Mouse (Mus musculus) intestine, embryonic 16.5 days (tissue): ENCODE measurements around the gene Chst15. TPM values are rescaled to one million over a fixed set of nuclear protein-coding genes. Genes with fewer than 3 reads are reported as not detected.
A peak's percentile ranks its signal among the peaks of the same experiment; 100 is the strongest.

Source experiments
- ATAC-seq: fragments of 200-750 bp; cut with Nextera tagmentation; 2 replicates; pipeline ENCODE4 v1.8.0; 2017; ENCODE audit warnings: moderate TSS enrichment, moderate library complexity
- H3K27ac ChIP-seq: fragments of 300-500 bp; sonication (generic); 2 replicates; pipeline ENCODE4 v1.5.1; 2014; ENCODE audit warnings: mild to moderate bottlenecking, low read length
- H3K27me3 ChIP-seq: fragments of 300-500 bp; sonication (generic); replicated peaks from 2 replicates; pipeline ENCODE4 v1.6.1; 2014; ENCODE audit warnings: low read length, control low read depth, mixed read lengths; ENCODE audit not compliant: control insufficient read depth, insufficient read depth
- H3K36me3 ChIP-seq: fragments of 300-500 bp; sonication (generic); 2 replicates; pipeline ENCODE4 v1.6.1; 2014; ENCODE audit warnings: low read length, control low read depth; ENCODE audit not compliant: control insufficient read depth, insufficient read depth
- H3K4me1 ChIP-seq: fragments of 300-500 bp; sonication (generic); 2 replicates; pipeline ENCODE4 v1.6.1; 2014; ENCODE audit warnings: low read length, control low read depth, mixed read lengths; ENCODE audit not compliant: control insufficient read depth, insufficient read depth
- H3K4me2 ChIP-seq: fragments of 300-500 bp; sonication (generic); 2 replicates; pipeline ENCODE4 v1.6.1; 2014; ENCODE audit warnings: low read depth, low read length, control low read depth
- H3K4me3 ChIP-seq: fragments of 300-500 bp; sonication (generic); 2 replicates; pipeline ENCODE4 v1.5.1; 2014; ENCODE audit warnings: mild to moderate bottlenecking, low read length
- H3K9ac ChIP-seq: fragments of 300-500 bp; sonication (generic); 2 replicates; pipeline ENCODE4 v1.6.1; 2014; ENCODE audit warnings: low read depth, low read length
- H3K9me3 ChIP-seq: fragments of 300-500 bp; sonication (generic); 2 replicates; pipeline ENCODE4 v1.6.1; 2016; ENCODE audit warnings: low read length, control low read depth; ENCODE audit not compliant: control insufficient read depth
- WGBS: fragments of 180-500 bp; shearing (Covaris S2); extraction: QIAGEN DNeasy Blood & Tissue Kit; methylation state at CpG from one replicate; pipeline ENCODE4 v1.1.7; 2014; 5-methylcytosine and 5-hydroxymethylcytosine counted together
- polyA plus RNA-seq: library from polyadenylated mRNA; unstranded; fragments of >200 nt; fragmentation: Nextera tagmentation; extraction: Ambion mirVana; gene quantifications from 2 replicates; pipeline ENCODE4 v1.2.1, GENCODE M21; 2015

Chst15 gene
- polyA plus RNA-seq, 1 experiment from 2014 or later = 21.1 TPM

DNA sequence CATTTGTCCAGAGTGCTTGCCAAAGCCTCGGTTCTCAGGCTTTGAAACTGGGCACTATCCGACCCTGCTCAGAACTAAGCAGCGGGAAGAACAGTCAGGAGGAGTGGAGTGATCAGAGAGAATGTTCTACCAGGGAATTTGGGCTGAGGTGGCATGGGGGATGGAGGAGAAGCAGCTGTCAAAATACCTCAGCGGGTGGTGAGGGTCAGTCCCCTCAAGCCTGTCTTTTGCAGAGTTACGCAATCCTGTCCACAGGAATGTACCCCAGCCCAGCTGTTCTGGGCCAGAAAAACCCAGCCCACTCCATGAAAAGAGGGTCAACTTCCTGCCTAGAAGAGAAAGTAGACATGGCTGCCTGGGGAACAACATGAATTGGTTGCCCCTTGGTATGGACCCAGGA is 56.4 kb downstream of the Chst15 start:
- Histone ChIP-seq H3K4me2 (no peak overlapping the region), H3K27ac (no peak overlapping the region), H3K27me3 (no peaks in the 10 kb centered on the region), H3K9me3 (no peaks in the 10 kb centered on the region), H3K9ac (no peak overlapping the region), H3K36me3 (0 out of 2 replicates have a peak, but pooled peaks cover 3% of the 10 kb centered on the region), H3K4me3 (no peak overlapping the region), H3K4me1 (peaks cover 8% of the 10 kb centered on the region)
- WGBS = 72% methylated on average over 5 of the region's 5 CpGs
- ATAC-seq = no peak

DNA sequence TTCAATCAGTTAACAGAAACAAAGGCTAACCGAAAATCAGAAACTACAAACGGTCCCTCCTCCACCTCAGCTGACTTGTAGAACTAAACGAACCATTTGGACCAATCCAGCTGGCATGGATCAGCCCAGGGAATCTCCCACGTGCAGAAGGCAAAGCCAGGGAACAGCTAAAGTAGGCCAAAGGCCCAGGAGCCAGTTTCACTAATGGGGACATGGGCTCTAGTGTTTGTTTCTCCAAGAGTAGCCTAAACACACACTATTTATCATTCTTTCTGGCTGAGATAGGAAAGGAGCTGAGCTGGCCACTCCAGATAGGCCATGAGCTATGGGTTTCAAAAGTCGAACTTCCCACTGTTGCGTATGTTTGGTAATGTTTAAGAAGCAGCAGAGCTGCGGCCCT is 58.2 kb downstream of the Chst15 start:
- H3K27ac ChIP-seq = peak overlapping the region; percentile 68
- peak; percentile 78 for ATAC-seq
- no peak overlapping the region for H3K9ac ChIP-seq
- 0 out of 2 replicates have a peak, but pooled peaks cover 3% of the 10 kb centered on the region for H3K36me3 ChIP-seq
- H3K4me3 ChIP-seq = no peak overlapping the region
- H3K27me3 ChIP-seq = no peaks in the 10 kb centered on the region
- H3K9me3 ChIP-seq = no peaks in the 10 kb centered on the region
- no peak overlapping the region for H3K4me2 ChIP-seq
- WGBS = 29% methylated on average over 7 of the region's 7 CpGs
- peaks cover 8% of the 10 kb centered on the region for H3K4me1 ChIP-seq

DNA sequence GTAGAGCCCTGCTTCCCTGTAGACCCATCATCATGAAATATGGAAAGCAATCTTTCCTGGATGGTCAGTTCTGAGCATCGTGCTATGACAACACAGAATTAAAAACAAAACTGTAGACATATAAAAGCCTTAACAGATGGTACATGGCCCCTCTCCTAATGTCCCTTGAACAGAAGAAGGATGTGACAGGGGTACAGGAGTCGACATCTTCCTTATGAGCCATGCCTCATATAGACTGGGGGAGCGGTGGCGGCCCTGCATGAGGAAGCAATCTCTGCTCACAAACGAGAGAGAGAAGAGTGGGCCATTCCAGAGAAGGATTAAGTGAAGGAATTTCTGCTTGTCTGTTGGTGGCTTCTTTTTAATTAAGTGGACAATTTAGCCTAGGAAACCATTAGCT is 58.8 kb downstream of the Chst15 start:
- H3K4me3 ChIP-seq = no peak overlapping the region
- 59% methylated on average over 5 of the region's 5 CpGs for WGBS

GRCm38 (mm10) chr7:132253513-132253912 is 63.5 kb downstream of the Chst15 start:
- H3K9me3 ChIP-seq = no peaks in the 10 kb centered on the region
- H3K4me3 ChIP-seq = no peak overlapping the region
- H3K27ac ChIP-seq = no peak overlapping the region
- 80% methylated on average over 5 of the region's 5 CpGs for WGBS
- H3K4me1 ChIP-seq = peaks cover 5% of the 10 kb centered on the region; the same call in 1 of the 2 replicates
- H3K9ac ChIP-seq = no peak overlapping the region
- ATAC-seq = no peak
- H3K27me3 ChIP-seq = no peaks in the 10 kb centered on the region
- H3K36me3 ChIP-seq = 0 out of 2 replicates have a peak, but pooled peaks cover 3% of the 10 kb centered on the region
- no peak overlapping the region for H3K4me2 ChIP-seq

More for the DNA sequence above, 58.8 kb downstream of the Chst15 start:
- Histone ChIP-seq H3K9me3 (no peaks in the 10 kb centered on the region), H3K4me2 (no peak overlapping the region), H3K36me3 (0 out of 2 replicates have a peak, but pooled peaks cover 3% of the 10 kb centered on the region), H3K9ac (no peak overlapping the region), H3K4me1 (peaks cover 8% of the 10 kb centered on the region), H3K27me3 (no peaks in the 10 kb centered on the region), H3K27ac (peak overlapping the region; percentile 68)
- no peak for ATAC-seq

- ATAC-seq = no peak
- Histone ChIP-seq H3K4me3 (no peak overlapping the region), H3K27me3 (no peaks in the 10 kb centered on the region), H3K9ac (no peak overlapping the region), H3K9me3 (no peaks in the 10 kb centered on the region), H3K36me3 (0 out of 2 replicates have a peak, but pooled peaks cover 3% of the 10 kb centered on the region), H3K4me1 (peaks cover 9% of the 10 kb centered on the region; the same call in 1 of the 2 replicates), H3K4me2 (no peak overlapping the region), H3K27ac (no peak overlapping the region)
- 96% methylated on average over 4 of the region's 4 CpGs for WGBS
Observed at GRCm38 (mm10) chr7:132253078-132253477, 64.0 kb downstream of the Chst15 start.

GRCm38 (mm10) chr7:132249563-132250119 is 67.4 kb downstream of the Chst15 start:
- Histone ChIP-seq H3K27me3 (no peaks in the 10 kb centered on the region), H3K36me3 (no peaks in the 10 kb centered on the region; the same call in none of the 2 replicates), H3K9me3 (no peaks in the 10 kb centered on the region), H3K4me1 (peaks cover 9% of the 10 kb centered on the region; the same call in 1 of the 2 replicates), H3K4me3 (no peak overlapping the region), H3K9ac (no peak overlapping the region), H3K27ac (no peak overlapping the region), H3K4me2 (no peak overlapping the region)
- 58% methylated on average over 10 of the region's 10 CpGs for WGBS
- ATAC-seq = no peak

DNA sequence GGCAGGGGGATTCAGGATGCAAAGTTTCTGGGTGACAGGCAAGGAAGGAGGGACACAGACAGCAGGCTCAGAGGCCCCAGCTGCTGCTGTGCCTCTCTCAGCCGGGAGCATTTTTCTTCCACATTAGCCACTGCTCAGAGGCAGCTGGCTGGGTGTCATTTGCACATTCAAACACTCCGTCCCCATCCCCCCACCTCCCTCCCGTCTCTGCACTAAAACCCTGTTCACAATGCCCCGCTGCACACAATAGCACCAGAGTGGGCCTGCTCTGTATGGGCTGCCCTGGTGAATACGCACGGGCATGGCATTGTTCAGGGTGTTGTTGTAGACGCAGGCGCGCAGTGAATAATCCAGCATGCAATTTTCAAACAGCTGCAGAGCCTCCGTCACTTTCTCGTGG is 69.5 kb downstream of the Chst15 start:
- Histone ChIP-seq H3K27ac (peak overlapping the region; percentile 24; the same call in 1 of the 2 replicates), H3K4me1 (peaks cover 9% of the 10 kb centered on the region; the same call in 1 of the 2 replicates)
- WGBS = 43% methylated on average over 11 of the region's 11 CpGs

GRCm38 (mm10) chr7:132247091-132247490 is 69.9 kb downstream of the Chst15 start:
- Histone ChIP-seq H3K27ac (peak overlapping the region; percentile 24; the same call in 1 of the 2 replicates), H3K4me1 (peaks cover 9% of the 10 kb centered on the region; the same call in 1 of the 2 replicates), H3K9ac (0 out of 2 replicates have a peak overlapping the region, but pooled peaks have one; percentile 21), H3K4me2 (no peak overlapping the region), H3K36me3 (peaks cover 3% of the 10 kb centered on the region), H3K9me3 (no peaks in the 10 kb centered on the region), H3K27me3 (no peaks in the 10 kb centered on the region), H3K4me3 (no peak overlapping the region)
- WGBS = 83% methylated on average over 5 of the region's 5 CpGs
- ATAC-seq = no peak

More for the DNA sequence above, 69.5 kb downstream of the Chst15 start:
- ATAC-seq = 0 out of 2 replicates have a peak, but pooled peaks have one; percentile 16
- Histone ChIP-seq H3K36me3 (no peaks in the 10 kb centered on the region; the same call in none of the 2 replicates), H3K4me2 (no peak overlapping the region), H3K9ac (0 out of 2 replicates have a peak overlapping the region, but pooled peaks have one; percentile 21), H3K4me3 (no peak overlapping the region), H3K27me3 (no peaks in the 10 kb centered on the region), H3K9me3 (no peaks in the 10 kb centered on the region)

GRCm38 (mm10) chr7:132245730-132246129 is 71.3 kb downstream of the Chst15 start:
- H3K27me3 ChIP-seq = no peaks in the 10 kb centered on the region
- no peaks in the 10 kb centered on the region for H3K9me3 ChIP-seq
- WGBS = 88% methylated on average over 6 of the region's 6 CpGs
- H3K4me1 ChIP-seq = peaks cover 9% of the 10 kb centered on the region; the same call in 1 of the 2 replicates
- no peak for ATAC-seq
- no peak overlapping the region for H3K9ac ChIP-seq
- no peak overlapping the region for H3K4me3 ChIP-seq
- no peak overlapping the region for H3K27ac ChIP-seq
- H3K4me2 ChIP-seq = no peak overlapping the region
- H3K36me3 ChIP-seq = peaks cover 3% of the 10 kb centered on the region
